Mouse (Mus musculus): ENCODE results near the gene Primpol.
A peak's percentile ranks its signal among the peaks of the same experiment; 100 is the strongest.

Primpol gene

GRCm38 (mm10) chr8:46562333-46562732 is 54.7 kb downstream of the Primpol start:
- no peak for DNase-seq (ENCODE audit: low spot score)

DNA sequence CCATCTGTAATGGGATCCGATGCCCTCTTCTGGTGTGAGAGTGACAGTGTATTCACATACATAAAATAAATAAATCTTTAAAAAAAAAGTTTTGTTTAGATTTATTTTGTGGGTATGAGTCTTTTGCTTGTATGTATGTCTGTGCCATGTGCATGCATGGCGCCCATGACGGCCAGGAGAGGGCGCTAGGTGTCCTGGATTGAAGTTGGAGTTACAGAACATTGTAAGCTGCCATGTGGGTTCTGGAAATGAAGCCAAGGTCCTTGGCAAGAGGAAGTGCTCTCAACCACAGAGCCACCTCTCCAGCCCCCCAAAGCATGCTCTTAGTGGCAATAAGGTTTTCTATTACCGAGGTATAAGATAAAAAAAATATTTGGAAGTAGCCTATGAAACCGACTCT is 57.6 kb downstream of the Primpol start:
- DNase-seq (ENCODE audit: low spot score), result no peak

- DNase-seq (ENCODE audit: low spot score), result no peak
Observed at GRCm38 (mm10) chr8:46552441-46552765, 64.6 kb downstream of the Primpol start.

- peak; percentile 100 for DNase-seq (ENCODE audit: low spot score)
Observed at GRCm38 (mm10) chr8:46551615-46552440, 65.2 kb downstream of the Primpol start, which contains the start of gene Cenpu. TSS of gene Cenpu (plus strand) at chr8:46552028.

DNA sequence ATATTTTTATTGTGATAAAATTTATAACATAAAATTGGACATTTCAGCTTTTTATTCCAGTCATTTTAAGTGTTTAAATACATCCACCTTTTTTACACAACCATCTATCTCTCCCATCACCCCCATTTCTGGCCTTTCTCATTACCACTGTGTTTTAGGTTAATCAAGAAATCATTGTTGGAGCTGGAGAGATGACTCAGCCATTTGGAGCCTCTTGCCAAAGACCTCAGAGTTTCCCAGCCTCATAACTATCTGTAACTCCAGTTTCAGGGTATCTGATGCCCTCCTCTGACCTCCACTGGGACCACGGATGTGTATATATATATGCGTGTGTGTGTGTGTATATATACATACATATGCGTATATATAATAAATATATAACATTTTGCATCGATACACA is 66.0 kb downstream of the Primpol start:
- DNase-seq (ENCODE audit: low spot score), result no peak

GRCm38 (mm10) chr8:46550058-46550457 is 67.0 kb downstream of the Primpol start:
- DNase-seq (ENCODE audit: low spot score), result no peak

DNA sequence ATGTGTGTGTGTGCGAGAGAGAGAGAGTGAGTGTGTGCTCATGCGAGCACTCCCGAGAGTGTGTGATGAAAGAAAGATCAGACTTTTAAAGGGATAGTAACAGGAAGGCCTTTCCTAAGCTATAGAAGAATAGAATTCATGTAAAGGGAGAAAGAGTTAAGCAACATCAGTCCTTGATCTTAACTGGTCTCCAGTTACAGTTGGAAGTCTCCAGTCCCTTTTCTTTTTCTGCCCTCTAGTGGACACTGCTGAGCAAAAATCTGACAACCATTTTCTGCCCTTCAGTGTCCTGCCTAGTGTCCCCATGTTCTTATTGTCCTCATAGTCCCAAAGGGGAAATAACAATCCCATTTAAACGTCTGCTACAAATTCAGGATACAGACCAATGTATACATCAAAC is 69.8 kb downstream of the Primpol start:
- no peak for DNase-seq (ENCODE audit: low spot score)

- DNase-seq (ENCODE audit: low spot score), result no peak
Observed at GRCm38 (mm10) chr8:46546431-46547176, 70.4 kb downstream of the Primpol start.

DNA sequence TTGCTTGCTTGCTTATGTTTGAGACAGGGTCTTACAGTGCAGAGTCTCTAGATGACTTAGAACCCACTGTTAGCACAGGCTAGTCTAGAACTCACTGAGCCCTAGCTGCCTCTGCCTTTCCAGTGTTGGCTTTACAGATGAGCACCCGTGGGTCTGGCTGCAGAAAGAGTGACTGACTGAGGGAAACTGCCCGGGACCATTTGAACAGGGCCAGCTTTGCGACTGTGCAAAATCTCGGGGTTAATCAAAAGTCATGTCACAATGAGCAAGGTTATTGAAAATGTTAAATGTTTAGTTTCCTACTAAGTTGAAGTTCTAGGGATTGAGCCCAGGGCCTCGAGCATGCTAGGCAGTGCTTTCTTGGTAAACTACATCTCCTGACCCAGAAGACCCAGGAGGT is 71.2 kb downstream of the Primpol start:
- DNase-seq (ENCODE audit: low spot score), result no peak

DNA sequence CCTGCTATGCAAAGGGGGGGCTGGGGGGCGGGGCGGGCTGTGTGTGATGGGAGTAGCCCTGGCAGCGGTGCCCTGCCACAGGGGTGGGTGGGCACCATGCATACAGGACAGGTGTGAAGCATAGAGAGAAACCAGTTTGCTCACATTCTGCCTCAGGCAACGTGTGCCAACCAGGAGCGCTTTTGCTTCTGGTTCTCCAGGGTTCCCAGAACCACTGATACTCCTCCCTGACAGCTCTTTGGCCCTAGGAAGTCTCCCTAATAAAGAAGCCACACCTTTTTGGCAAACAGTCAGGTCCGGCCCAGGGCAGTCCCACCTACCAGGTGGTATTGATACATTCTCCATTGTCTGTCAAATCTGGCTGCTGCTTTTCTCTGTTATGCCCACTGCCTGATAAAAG is 73.3 kb downstream of the Primpol start:
- no peak for DNase-seq (ENCODE audit: low spot score)

GRCm38 (mm10) chr8:46543191-46543590 is 73.8 kb downstream of the Primpol start:
- no peak for DNase-seq (ENCODE audit: low spot score)

GRCm38 (mm10) chr8:46539701-46540100 is 77.3 kb downstream of the Primpol start:
- DNase-seq (ENCODE audit: low spot score), result no peak

GRCm38 (mm10) chr8:46533926-46534325 is 83.1 kb downstream of the Primpol start:
- no peak for DNase-seq (ENCODE audit: low spot score)

GRCm38 (mm10) chr8:46530541-46530940 is 86.5 kb downstream of the Primpol start:
- DNase-seq (ENCODE audit: low spot score), result no peak

DNA sequence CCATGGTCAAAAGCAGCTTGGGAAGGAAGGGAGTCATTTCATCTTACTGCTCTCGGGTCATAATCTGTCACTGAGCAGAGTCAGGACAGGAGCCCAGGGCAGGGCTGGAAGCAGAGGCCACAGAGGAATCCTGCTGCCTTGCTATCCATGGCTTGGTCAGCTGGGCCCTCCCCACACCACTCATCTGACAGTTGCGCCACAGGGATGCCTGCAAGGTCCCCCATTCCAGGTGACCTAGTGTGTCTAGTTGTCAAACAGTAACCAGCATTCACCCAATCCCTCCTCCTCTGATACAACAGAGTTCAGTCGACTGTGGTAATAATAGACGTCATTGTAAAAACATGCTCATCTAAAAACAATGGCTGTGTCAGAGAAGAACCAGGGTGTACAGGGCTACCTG is 87.5 kb downstream of the Primpol start:
- DNase-seq (ENCODE audit: low spot score), result no peak

DNA sequence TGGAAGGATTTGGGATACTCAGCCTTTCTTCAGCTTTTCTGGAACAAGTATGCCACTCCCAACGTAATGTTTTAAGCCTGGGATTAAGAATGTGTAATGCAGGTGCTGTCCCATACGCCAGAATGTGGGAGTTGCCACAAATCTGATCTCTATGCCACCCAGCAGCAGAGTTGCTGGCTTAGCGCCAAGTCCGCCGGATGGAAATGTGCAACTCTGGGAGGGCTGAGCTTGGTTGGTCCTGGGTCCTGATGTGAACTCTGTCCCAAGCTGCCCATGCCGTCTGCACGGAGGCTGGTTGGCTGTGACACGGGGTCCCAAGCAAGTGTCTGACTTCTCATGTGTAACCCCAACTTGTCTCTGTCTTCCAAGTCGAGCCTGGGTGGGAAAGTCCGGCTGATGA is 90.2 kb downstream of the Primpol start:
- no peak for DNase-seq (ENCODE audit: low spot score)

DNA sequence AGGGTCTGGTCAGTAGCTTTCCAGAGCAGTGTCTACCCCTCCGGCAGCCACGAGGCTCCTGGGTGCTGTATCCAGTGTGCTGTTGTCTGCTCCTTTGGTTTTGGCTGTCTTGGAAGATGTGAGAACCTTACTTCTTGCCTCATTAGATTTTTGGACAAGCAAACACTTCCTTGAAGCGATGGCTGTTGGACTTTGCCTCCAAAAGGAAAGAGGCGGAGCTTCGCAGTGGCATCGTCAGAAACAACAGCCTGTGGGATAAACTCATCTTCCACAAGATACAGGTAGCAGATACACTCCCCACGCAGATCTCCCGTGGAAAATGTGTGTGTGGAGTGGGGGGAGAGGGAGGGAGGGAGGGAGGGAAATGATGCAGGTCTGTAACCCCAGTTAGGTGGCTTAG is 90.9 kb downstream of the Primpol start:
- no peak for DNase-seq (ENCODE audit: low spot score)

Measured in ovary, postnatal 14 days (tissue).